ENCODE assay signal across 9 mouse cellular contexts in genomic region chr5:135962125-135962491, GRCm38 (mm10). TPM values are rescaled to one million over a fixed set of nuclear protein-coding genes. Genes with fewer than 3 reads are reported as not detected.
A peak's percentile ranks its signal among the peaks of the same experiment; 100 is the strongest.
DNase-seq lines count a peak whose midpoint lies in the region; ATAC-seq and TF ChIP-seq lines count a peak whose summit lies in the region.
"Had no signal": no experiment of that assay in that cellular context is flagged by ENCODE, and none has a peak within 500 bp of the region (broad histone marks: within the 10 kb centered on the region; RNA-seq: fewer than 3 reads in every experiment).

No protein-coding gene starts in this region.

- peak overlapping the region; percentile 57 for H3K9ac ChIP-seq in forebrain, embryonic 14.5 days (ENCODE audit: low read length)
- peak overlapping the region; percentile 86 for H3K9ac ChIP-seq in liver, embryonic 15.5 days

- no peaks in the 10 kb centered on the region for H3K79me3 ChIP-seq in C2C12 (ENCODE audit: low read depth)

- H3ac ChIP-seq in C2C12 (ENCODE audit: control insufficient read depth, insufficient read length, low read depth) = peak overlapping the region; percentile 55

- peaks cover 10% of the 10 kb centered on the region for H3K79me2 ChIP-seq in C2C12 (ENCODE audit: control insufficient read depth, insufficient read depth)

- DNase-seq in heart, embryonic 10.5 days (ENCODE audit: low spot score) = no peak
- no peak for DNase-seq in heart, postnatal 36 days
- no peak for DNase-seq in forebrain, embryonic 14.5 days (ENCODE audit: low spot score)
- no peak for DNase-seq in testis, postnatal 10 days (ENCODE audit: low spot score)
- no peak for DNase-seq in ovary, postnatal 10 days (ENCODE audit: low spot score)
- DNase-seq in urinary bladder, postnatal 10 days (ENCODE audit: low spot score) = no peak

- H3K4me3 ChIP-seq in heart, embryonic 10.5 days = peak overlapping the region; percentile 68
- peak overlapping the region; percentile 31 for H3K4me3 ChIP-seq in C2C12 (ENCODE audit: insufficient read depth, poor library complexity, severe bottlenecking)
- peak overlapping the region; percentile 59 for H3K4me3 ChIP-seq in forebrain, embryonic 14.5 days (ENCODE audit: low read depth, low read length)
- peak overlapping the region; percentile 72 for H3K4me3 ChIP-seq in liver, embryonic 15.5 days (replicated peaks)

- peak overlapping the region; percentile 95 for H3K27ac ChIP-seq in heart, embryonic 10.5 days
- peak overlapping the region; percentile 96 for H3K27ac ChIP-seq in forebrain, embryonic 14.5 days (ENCODE audit: low read depth, low read length)
- peak overlapping the region; percentile 100 for H3K27ac ChIP-seq in liver, embryonic 15.5 days (replicated peaks)

- no peak for ATAC-seq in forebrain, embryonic 14.5 days
- no peak; the same call in 1 of the 2 replicates for ATAC-seq in liver, embryonic 15.5 days (ENCODE audit: insufficient read depth)

- peaks cover 19% of the 10 kb centered on the region for H3K27me3 ChIP-seq in heart, embryonic 10.5 days (ENCODE audit: insufficient read depth, poor library complexity, severe bottlenecking)
- no peaks in the 10 kb centered on the region for H3K27me3 ChIP-seq in C2C12 (ENCODE audit: control insufficient read depth, insufficient read depth, insufficient read length)
- no peaks in the 10 kb centered on the region for H3K27me3 ChIP-seq in forebrain, embryonic 14.5 days (replicated peaks; ENCODE audit: control insufficient read depth, insufficient read depth, low read length)
- peaks cover 10% of the 10 kb centered on the region; the same call in 1 of the 2 replicates for H3K27me3 ChIP-seq in liver, embryonic 15.5 days

- H3K36me3 ChIP-seq in heart, embryonic 10.5 days = no peaks in the 10 kb centered on the region
- no peaks in the 10 kb centered on the region for H3K36me3 ChIP-seq in C2C12 (ENCODE audit: control insufficient read depth, insufficient read depth)
- H3K36me3 ChIP-seq in forebrain, embryonic 14.5 days (ENCODE audit: control insufficient read depth, insufficient read depth, low read length) = no peaks in the 10 kb centered on the region
- no peaks in the 10 kb centered on the region for H3K36me3 ChIP-seq in liver, embryonic 15.5 days (replicated peaks)

- no peak for TF ChIP-seq CTCF in C2C12 (IDR thresholded peaks at IDR 0.05; ENCODE audit: control insufficient read depth, insufficient read depth, insufficient read length)

- H3K4me1 ChIP-seq in heart, embryonic 10.5 days = peaks cover 38% of the 10 kb centered on the region
- peaks cover 11% of the 10 kb centered on the region; the same call in 1 of the 2 replicates for H3K4me1 ChIP-seq in forebrain, embryonic 14.5 days (ENCODE audit: control insufficient read depth, insufficient read depth, low read length)
- peaks cover 64% of the 10 kb centered on the region for H3K4me1 ChIP-seq in liver, embryonic 15.5 days (replicated peaks)

- intact Hi-C loops in heart, postnatal 36 days (cut with DNase I) = loop anchor here (2.0 kb wide), 1 partner anchor 59 kb away; no protein-coding TSS in a partner anchor

- WGBS in heart, embryonic 10.5 days = under 1% methylated on average over 11 of the region's 11 CpGs
- 2% methylated on average over 11 of the region's 11 CpGs for WGBS in forebrain, embryonic 14.5 days
- WGBS in liver, embryonic 15.5 days (ENCODE audit: insufficient replicate concordance) = under 1% methylated on average over 11 of the region's 11 CpGs

- no peaks in the 10 kb centered on the region for H3K9me3 ChIP-seq in heart, embryonic 10.5 days
- no peaks in the 10 kb centered on the region for H3K9me3 ChIP-seq in forebrain, embryonic 14.5 days (replicated peaks; ENCODE audit: control insufficient read depth, low read length)
- H3K9me3 ChIP-seq in liver, embryonic 15.5 days (replicated peaks) = no peaks in the 10 kb centered on the region

- peak overlapping the region; percentile 95 for H3K4me2 ChIP-seq in forebrain, embryonic 14.5 days (ENCODE audit: low read length)
- peak overlapping the region; percentile 100 for H3K4me2 ChIP-seq in liver, embryonic 15.5 days

TF ChIP-seq in C2C12, 6 proteins besides CTCF, POLR2A, EP300 and RAD21:
- TF ChIP-seq MAX (IDR thresholded peaks at IDR 0.05) (no peak), CEBPB (IDR thresholded peaks at IDR 0.05; ENCODE audit: low read depth) (no peak), MYOG (IDR thresholded peaks at IDR 0.05; ENCODE audit: control insufficient read depth, extremely low read depth, insufficient read length) (no peak), MYOD1 (IDR thresholded peaks at IDR 0.05; ENCODE audit: control insufficient read depth, insufficient read length, low read depth) (no peak), FOSL1 (IDR thresholded peaks at IDR 0.05; ENCODE audit: insufficient read depth, low read length, poor library complexity, severe bottlenecking) (no peak)

RNA-seq across cellular contexts. Expression of gene Ssc4d, which starts 12.2 kb away (rescaled TPM):
- 2.3 and 5.2 TPM in 2 replicates for polyA plus RNA-seq in heart, embryonic 10.5 days (2016; fragmentation: Nextera tagmentation; extraction: Ambion mirVana)
- total RNA-seq in heart, postnatal 36 days (2021) = under 1 TPM; 0.58 to 0.68 TPM
- 3.6 TPM for polyA plus RNA-seq in C2C12 (2012; fragmentation: generic; extraction: Trizol)
- polyA plus RNA-seq in forebrain, embryonic 14.5 days (2014; fragmentation: Nextera tagmentation; extraction: Ambion mirVana) = 0.99 and 1.4 TPM in 2 replicates
- 1.6 and 1.8 TPM in 2 replicates for polyA plus RNA-seq in liver, embryonic 15.5 days (2015; fragmentation: Nextera tagmentation; extraction: Ambion mirVana)

RNA-seq across cellular contexts. Expression of gene Zp3, which starts 17.8 kb away (rescaled TPM):
- not detected in 2 replicates for polyA plus RNA-seq in heart, embryonic 10.5 days (2016; fragmentation: Nextera tagmentation; extraction: Ambion mirVana)
- not detected for total RNA-seq in heart, postnatal 36 days (2021)
- not detected for polyA plus RNA-seq in C2C12 (2012; fragmentation: generic; extraction: Trizol)
- 0.13 and 0.16 TPM in 2 replicates for polyA plus RNA-seq in forebrain, embryonic 14.5 days (2014; fragmentation: Nextera tagmentation; extraction: Ambion mirVana)
- not detected in 2 replicates for polyA plus RNA-seq in liver, embryonic 15.5 days (2015; fragmentation: Nextera tagmentation; extraction: Ambion mirVana)
- total RNA-seq: left cerebral cortex, adult 8-10 months had no signal

RNA-seq across cellular contexts. Expression of gene Ywhag, which starts 27.7 kb away (rescaled TPM):
- polyA plus RNA-seq in heart, embryonic 10.5 days (2016; fragmentation: Nextera tagmentation; extraction: Ambion mirVana) = 202 and 227 TPM in 2 replicates
- 100 to 1,000 TPM; 279 to 282 TPM for total RNA-seq in heart, postnatal 36 days (2021)
- polyA plus RNA-seq in C2C12 (2012; fragmentation: generic; extraction: Trizol) = 227 TPM
- polyA plus RNA-seq in forebrain, embryonic 14.5 days (2014; fragmentation: Nextera tagmentation; extraction: Ambion mirVana) = 361 and 450 TPM in 2 replicates
- polyA plus RNA-seq in liver, embryonic 15.5 days (2015; fragmentation: Nextera tagmentation; extraction: Ambion mirVana) = 60.9 and 65.4 TPM in 2 replicates

RNA-seq across cellular contexts. Expression of gene Dtx2, which starts 32.5 kb away (rescaled TPM):
- 36.0 and 37.6 TPM in 2 replicates for polyA plus RNA-seq in heart, embryonic 10.5 days (2016; fragmentation: Nextera tagmentation; extraction: Ambion mirVana)
- total RNA-seq in heart, postnatal 36 days (2021) = 1 to 10 TPM; 7.2 to 7.9 TPM
- 20.3 TPM for polyA plus RNA-seq in C2C12 (2012; fragmentation: generic; extraction: Trizol)
- polyA plus RNA-seq in forebrain, embryonic 14.5 days (2014; fragmentation: Nextera tagmentation; extraction: Ambion mirVana) = 24.9 and 30.5 TPM in 2 replicates
- polyA plus RNA-seq in liver, embryonic 15.5 days (2015; fragmentation: Nextera tagmentation; extraction: Ambion mirVana) = 6.7 and 6.9 TPM in 2 replicates
